Comparison of ENCODE assay signal across 8 mouse cellular contexts in genomic region chr4:10835252-10836051, GRCm38 (mm10). TPM values are rescaled to one million over a fixed set of nuclear protein-coding genes. Genes with fewer than 3 reads are reported as not detected.
DNase-seq lines count a peak whose midpoint lies in the region; ATAC-seq lines count a peak whose summit lies in the region.
"Had no signal": no experiment of that assay in that cellular context is flagged by ENCODE, and none has a peak within 500 bp of the region (broad histone marks: within the 10 kb centered on the region; RNA-seq: fewer than 3 reads in every experiment).

No protein-coding gene starts in this region.

- H3K9ac ChIP-seq in kidney, embryonic 16.5 days (replicated peaks; ENCODE audit: low read length): no peak overlapping the region
- H3K9ac ChIP-seq: liver, embryonic 13.5 days had no signal

- no peak overlapping the region for H3K27ac ChIP-seq in kidney, embryonic 16.5 days (ENCODE audit: low read length)
- H3K27ac ChIP-seq: liver, embryonic 13.5 days had no signal

- H3K4me3 ChIP-seq in kidney, embryonic 16.5 days (ENCODE audit: low read length): no peak overlapping the region
- H3K4me3 ChIP-seq: liver, embryonic 13.5 days had no signal

- no peaks in the 10 kb centered on the region for H3K36me3 ChIP-seq in kidney, embryonic 16.5 days (ENCODE audit: insufficient read depth, low read length)
- H3K36me3 ChIP-seq: liver, embryonic 13.5 days had no signal

- WGBS in kidney, embryonic 16.5 days: 77% methylated on average over 6 of the region's 6 CpGs

- H3K4me2 ChIP-seq in kidney, embryonic 16.5 days (replicated peaks; ENCODE audit: low read depth, low read length): no peak overlapping the region
- H3K4me2 ChIP-seq: liver, embryonic 13.5 days had no signal

- no peaks in the 10 kb centered on the region for H3K27me3 ChIP-seq in kidney, embryonic 16.5 days (ENCODE audit: insufficient read depth, low read length)
- H3K27me3 ChIP-seq: liver, embryonic 13.5 days had no signal

- DNase-seq in kidney, postnatal 14 days: peak; percentile 20
- DNase-seq in NIH3T3 (ENCODE audit: low read depth): peak; percentile 55
- DNase-seq in cerebellum, adult 18-20 months: peak; percentile 34 to 63
- peak; percentile 36 to 39 for DNase-seq in frontal cortex, postnatal 36 days (ENCODE audit: low spot score in 2 of 2)
- peak; percentile 42 for DNase-seq in lung, postnatal 14 days
- DNase-seq in testis, postnatal 14 days (ENCODE audit: low spot score): peak; percentile 24
- DNase-seq: liver, embryonic 13.5 days had no signal

- H3K9me3 ChIP-seq in kidney, embryonic 16.5 days (ENCODE audit: low read length): no peaks in the 10 kb centered on the region
- H3K9me3 ChIP-seq: liver, embryonic 13.5 days had no signal

- ATAC-seq in kidney, embryonic 16.5 days (ENCODE audit: low FRiP score, low TSS enrichment): no peak

- H3K4me1 ChIP-seq in kidney, embryonic 16.5 days (ENCODE audit: insufficient read depth, low read length): no peaks in the 10 kb centered on the region
- H3K4me1 ChIP-seq: liver, embryonic 13.5 days had no signal

RNA-seq across cellular contexts. Expression of gene 2610301B20Rik, which starts 38.8 kb away (rescaled TPM):
- 29.7 and 32.4 TPM in 2 replicates for polyA plus RNA-seq in kidney, embryonic 16.5 days (2015; fragmentation: Nextera tagmentation; extraction: Ambion mirVana)
